Mouse (Mus musculus): ENCODE results near the gene Tdo2. TPM values are rescaled to one million over a fixed set of nuclear protein-coding genes. Genes with fewer than 3 reads are reported as not detected.

Gene Tdo2
- polyA plus RNA-seq, 2 experiments: 0.03 TPM; not detected in 1

DNA sequence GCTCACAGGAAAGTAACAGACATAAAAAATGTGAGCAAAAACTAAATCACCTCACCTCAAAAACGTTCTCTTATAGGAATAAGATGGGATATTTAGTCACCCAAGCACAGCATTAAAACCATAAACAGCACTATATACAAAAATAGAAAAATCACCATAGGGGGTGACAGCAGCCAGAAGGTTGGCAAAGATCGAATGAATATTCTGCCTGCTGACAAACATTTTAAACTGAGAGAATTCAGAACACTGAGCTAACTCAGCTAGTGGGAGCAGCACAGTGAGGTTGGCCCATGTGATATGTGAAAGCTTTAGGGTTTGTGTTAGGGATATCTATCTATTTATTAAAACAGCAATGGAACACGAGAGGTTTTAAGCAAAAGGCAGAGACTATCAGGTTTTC is 11.4 kb downstream of the Tdo2 start:
- TF ChIP-seq POLR2A (IDR thresholded peaks at IDR 0.05; ENCODE audit: borderline replicate concordance, extremely low read depth, insufficient read depth, insufficient read length): no peak
- no peaks in the 10 kb centered on the region for H3K36me3 ChIP-seq (ENCODE audit: control insufficient read depth, insufficient read depth, low read length)
- H3K9ac ChIP-seq (ENCODE audit: low read depth, low read length, severe bottlenecking): no peak overlapping the region
- H3K27me3 ChIP-seq (ENCODE audit: control insufficient read depth, insufficient read depth, low read length): no peaks in the 10 kb centered on the region
- 69% methylated on average over 3 of the region's 3 CpGs for WGBS
- H3K4me3 ChIP-seq (replicated peaks; ENCODE audit: low read length): no peak overlapping the region
- H3K27ac ChIP-seq (replicated peaks; ENCODE audit: low read depth, low read length): no peak overlapping the region
- no peaks in the 10 kb centered on the region for H3K4me1 ChIP-seq (ENCODE audit: control insufficient read depth, insufficient read depth, low read length)
- H3K4me2 ChIP-seq (replicated peaks; ENCODE audit: low read depth, low read length, severe bottlenecking): no peak overlapping the region
- DNase-seq (ENCODE audit: low spot score) (no peak), ATAC-seq (ENCODE audit: low FRiP score, low read depth) (no peak)
- H3K9me3 ChIP-seq (ENCODE audit: control insufficient read depth, low read length): no peaks in the 10 kb centered on the region

DNA sequence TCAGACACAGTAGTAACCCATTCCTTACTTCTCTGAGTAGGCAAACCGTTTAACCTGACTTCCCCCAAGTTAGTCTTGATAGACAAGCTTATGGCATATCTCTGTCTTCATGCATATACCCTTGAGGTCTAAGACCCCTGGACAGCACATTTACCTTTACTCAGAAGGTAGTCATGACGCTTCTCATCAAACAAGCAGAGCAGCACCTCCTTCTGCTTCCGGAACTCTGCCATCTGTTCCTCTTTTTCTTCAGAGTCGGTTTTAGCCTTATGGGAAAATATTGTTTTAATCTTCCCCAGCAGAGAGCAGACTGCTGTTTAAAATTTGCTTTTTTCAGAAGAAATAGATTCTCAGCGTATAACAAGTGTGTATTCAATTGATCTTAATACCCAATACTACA is 12.2 kb downstream of the Tdo2 start:
- ATAC-seq (ENCODE audit: low FRiP score, low read depth) (no peak), DNase-seq (ENCODE audit: low spot score) (no peak)
- WGBS: 69% methylated on average over 5 of the region's 5 CpGs
- Histone ChIP-seq H3K9ac (ENCODE audit: low read depth, low read length, severe bottlenecking) (no peak overlapping the region), H3K4me2 (replicated peaks; ENCODE audit: low read depth, low read length, severe bottlenecking) (no peak overlapping the region), H3K9me3 (ENCODE audit: control insufficient read depth, low read length) (no peaks in the 10 kb centered on the region), H3K27ac (replicated peaks; ENCODE audit: low read depth, low read length) (no peak overlapping the region), H3K36me3 (ENCODE audit: control insufficient read depth, insufficient read depth, low read length) (no peaks in the 10 kb centered on the region), H3K27me3 (ENCODE audit: control insufficient read depth, insufficient read depth, low read length) (no peaks in the 10 kb centered on the region), H3K4me1 (ENCODE audit: control insufficient read depth, insufficient read depth, low read length) (no peaks in the 10 kb centered on the region), H3K4me3 (replicated peaks; ENCODE audit: low read length) (no peak overlapping the region)
- TF ChIP-seq POLR2A (IDR thresholded peaks at IDR 0.05; ENCODE audit: borderline replicate concordance, extremely low read depth, insufficient read depth, insufficient read length): no peak

DNA sequence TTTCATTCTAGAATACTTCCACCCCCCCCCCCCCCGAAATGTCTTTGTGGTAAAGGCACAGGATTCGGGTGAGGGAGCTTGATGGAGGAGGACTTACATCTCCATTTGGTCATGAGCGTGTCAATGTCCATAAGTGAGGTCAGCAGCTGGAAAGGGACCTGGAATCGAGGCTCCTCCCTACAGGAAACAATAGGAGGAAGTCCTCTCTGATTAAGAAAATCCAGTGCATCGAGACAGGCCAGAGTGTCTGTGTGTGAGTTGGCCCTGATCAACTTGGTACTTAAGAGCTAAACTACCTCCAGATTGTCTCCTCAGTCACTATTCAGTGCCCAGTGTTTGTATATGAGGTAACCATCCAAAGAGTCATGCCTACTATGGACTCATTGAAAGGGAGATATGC is 14.7 kb downstream of the Tdo2 start:
- TF ChIP-seq POLR2A (IDR thresholded peaks at IDR 0.05; ENCODE audit: borderline replicate concordance, extremely low read depth, insufficient read depth, insufficient read length): no peak
- Histone ChIP-seq H3K4me1 (ENCODE audit: control insufficient read depth, insufficient read depth, low read length) (no peaks in the 10 kb centered on the region), H3K36me3 (ENCODE audit: control insufficient read depth, insufficient read depth, low read length) (no peaks in the 10 kb centered on the region), H3K27me3 (ENCODE audit: control insufficient read depth, insufficient read depth, low read length) (no peaks in the 10 kb centered on the region), H3K9me3 (ENCODE audit: control insufficient read depth, low read length) (no peaks in the 10 kb centered on the region), H3K27ac (replicated peaks; ENCODE audit: low read depth, low read length) (no peak overlapping the region), H3K4me3 (replicated peaks; ENCODE audit: low read length) (no peak overlapping the region), H3K9ac (ENCODE audit: low read depth, low read length, severe bottlenecking) (no peak overlapping the region), H3K4me2 (replicated peaks; ENCODE audit: low read depth, low read length, severe bottlenecking) (no peak overlapping the region)
- no peak for ATAC-seq (ENCODE audit: low FRiP score, low read depth)
- WGBS: 76% methylated on average over 5 of the region's 5 CpGs
- no peak for DNase-seq (ENCODE audit: low spot score)

DNA sequence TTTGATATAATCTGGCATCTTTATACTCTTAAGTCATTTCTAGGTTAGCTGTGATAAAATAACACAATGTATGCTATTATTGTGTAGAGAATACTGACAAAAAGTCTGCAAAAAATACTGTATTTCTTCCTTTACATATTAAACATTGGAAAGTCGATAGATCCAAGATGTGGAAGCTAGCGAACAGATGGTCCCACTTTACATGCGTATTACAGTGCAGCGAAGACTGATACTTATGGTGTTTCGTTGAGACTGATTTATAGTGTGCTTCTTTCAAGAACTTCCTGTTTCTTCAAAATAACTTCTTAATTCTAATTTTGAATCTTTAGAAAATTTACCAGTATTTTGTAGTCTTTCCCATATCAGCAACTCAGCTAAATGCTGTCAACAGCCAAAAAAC is 18.5 kb downstream of the Tdo2 start:
- Histone ChIP-seq H3K9me3 (ENCODE audit: control insufficient read depth, low read length) (no peaks in the 10 kb centered on the region), H3K4me3 (replicated peaks; ENCODE audit: low read length) (no peak overlapping the region), H3K27me3 (ENCODE audit: control insufficient read depth, insufficient read depth, low read length) (no peaks in the 10 kb centered on the region), H3K4me1 (ENCODE audit: control insufficient read depth, insufficient read depth, low read length) (no peaks in the 10 kb centered on the region), H3K36me3 (ENCODE audit: control insufficient read depth, insufficient read depth, low read length) (no peaks in the 10 kb centered on the region), H3K27ac (replicated peaks; ENCODE audit: low read depth, low read length) (no peak overlapping the region), H3K4me2 (replicated peaks; ENCODE audit: low read depth, low read length, severe bottlenecking) (no peak overlapping the region), H3K9ac (ENCODE audit: low read depth, low read length, severe bottlenecking) (no peak overlapping the region)
- TF ChIP-seq POLR2A (IDR thresholded peaks at IDR 0.05; ENCODE audit: borderline replicate concordance, extremely low read depth, insufficient read depth, insufficient read length): no peak
- WGBS: 48% methylated on average over 5 of the region's 5 CpGs
- DNase-seq (ENCODE audit: low spot score) (no peak), ATAC-seq (ENCODE audit: low FRiP score, low read depth) (no peak)

DNA sequence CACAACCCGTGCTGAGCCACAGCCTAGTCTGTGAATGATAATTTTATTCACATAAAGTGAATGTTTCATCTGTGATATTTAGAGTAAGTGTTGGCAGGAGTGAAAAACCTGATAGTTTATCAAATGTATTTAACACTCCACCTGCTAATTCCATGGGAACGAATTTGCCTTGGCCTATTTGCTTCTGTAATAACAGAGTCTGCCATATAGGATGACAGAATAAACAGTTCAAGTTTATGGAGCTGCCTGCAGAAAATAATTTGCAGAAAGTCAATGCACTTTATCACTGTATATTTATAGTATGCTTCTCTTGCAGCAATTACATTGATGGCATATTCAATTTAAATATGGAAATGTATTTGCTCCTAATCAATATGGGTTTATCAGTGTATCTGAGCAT is 24.2 kb downstream of the Tdo2 start:
- 70% methylated on average over 2 of the region's 2 CpGs for WGBS
- no peak overlapping the region for H3K4me2 ChIP-seq (replicated peaks; ENCODE audit: low read depth, low read length, severe bottlenecking)
- no peaks in the 10 kb centered on the region for H3K9me3 ChIP-seq (ENCODE audit: control insufficient read depth, low read length)
- no peak for TF ChIP-seq POLR2A (IDR thresholded peaks at IDR 0.05; ENCODE audit: borderline replicate concordance, extremely low read depth, insufficient read depth, insufficient read length)
- H3K27me3 ChIP-seq (ENCODE audit: control insufficient read depth, insufficient read depth, low read length): no peaks in the 10 kb centered on the region
- no peak for DNase-seq (ENCODE audit: low spot score)
- H3K4me1 ChIP-seq (ENCODE audit: control insufficient read depth, insufficient read depth, low read length): no peaks in the 10 kb centered on the region
- no peak overlapping the region for H3K4me3 ChIP-seq (replicated peaks; ENCODE audit: low read length)
- no peak for ATAC-seq (ENCODE audit: low FRiP score, low read depth)
- H3K9ac ChIP-seq (ENCODE audit: low read depth, low read length, severe bottlenecking): no peak overlapping the region
- H3K27ac ChIP-seq (replicated peaks; ENCODE audit: low read depth, low read length): no peak overlapping the region
- H3K36me3 ChIP-seq (ENCODE audit: control insufficient read depth, insufficient read depth, low read length): no peaks in the 10 kb centered on the region; the same call in 1 of the 2 replicates

DNA sequence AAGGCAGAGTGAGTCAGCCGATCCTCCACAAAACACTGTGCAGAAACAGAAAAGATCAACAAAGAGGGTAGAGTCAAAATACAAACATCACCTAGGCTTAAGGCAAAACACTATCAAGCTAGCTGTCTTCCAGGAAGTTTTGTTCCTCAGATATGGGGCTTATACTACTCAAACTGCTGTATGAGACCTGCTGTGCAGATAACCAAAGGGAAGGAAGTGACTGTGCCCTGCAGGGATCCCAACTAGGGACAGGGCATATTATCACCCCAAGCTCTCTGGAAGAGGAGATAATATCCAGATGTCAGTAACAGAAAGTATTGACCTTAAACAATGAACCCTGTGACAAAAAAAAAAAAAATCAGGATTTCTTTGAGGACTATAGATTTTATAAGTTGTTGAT is 27.0 kb downstream of the Tdo2 start:
- WGBS: 95% methylated on average over 1 of the region's 1 CpGs
- H3K4me2 ChIP-seq (replicated peaks; ENCODE audit: low read depth, low read length, severe bottlenecking): no peak overlapping the region

More for the DNA sequence above, 27.0 kb downstream of the Tdo2 start:
- no peaks in the 10 kb centered on the region; the same call in 1 of the 2 replicates for H3K36me3 ChIP-seq (ENCODE audit: control insufficient read depth, insufficient read depth, low read length)
- no peak overlapping the region for H3K4me3 ChIP-seq (replicated peaks; ENCODE audit: low read length)
- no peaks in the 10 kb centered on the region for H3K27me3 ChIP-seq (ENCODE audit: control insufficient read depth, insufficient read depth, low read length)
- no peak for ATAC-seq (ENCODE audit: low FRiP score, low read depth)
- no peak for DNase-seq (ENCODE audit: low spot score)
- TF ChIP-seq POLR2A (IDR thresholded peaks at IDR 0.05; ENCODE audit: borderline replicate concordance, extremely low read depth, insufficient read depth, insufficient read length): no peak
- no peaks in the 10 kb centered on the region for H3K9me3 ChIP-seq (ENCODE audit: control insufficient read depth, low read length)
- H3K4me1 ChIP-seq (ENCODE audit: control insufficient read depth, insufficient read depth, low read length): no peaks in the 10 kb centered on the region
- H3K9ac ChIP-seq (ENCODE audit: low read depth, low read length, severe bottlenecking): no peak overlapping the region
- H3K27ac ChIP-seq (replicated peaks; ENCODE audit: low read depth, low read length): no peak overlapping the region

All from limb, embryonic 14.5 days (tissue).